Mouse (Mus musculus): ENCODE data around the gene Klrg1.

DNA sequence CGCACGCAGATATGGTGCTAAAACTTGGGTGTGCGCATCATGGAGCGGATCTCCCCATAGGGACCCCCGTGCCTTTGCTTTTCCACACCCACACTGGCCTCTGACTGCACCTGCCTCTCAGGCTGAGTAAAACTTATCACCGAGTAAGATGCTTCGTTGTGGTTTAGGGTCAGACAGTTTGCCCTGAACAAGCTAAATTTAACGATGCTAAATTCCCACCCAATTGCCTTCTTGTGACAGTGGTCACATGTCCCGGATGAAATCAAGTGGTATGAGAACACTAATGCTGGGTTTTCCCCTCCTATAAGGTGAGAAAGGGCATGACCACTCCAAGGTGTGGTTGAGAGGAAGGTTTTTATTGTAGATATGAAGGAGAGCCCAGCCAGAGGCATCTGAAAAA, 11.1 kb upstream of the Klrg1 start:
- TF ChIP-seq CTCF (IDR thresholded peaks at IDR 0.05 in 2 of 3, conservative IDR thresholded peaks at IDR 0.05 in 1 of 3; ENCODE audit: control insufficient read depth in 1 of 3, insufficient read depth in 1 of 3, low read depth in 2 of 3, low read length in 3 of 3, poor library complexity in 1 of 3, severe bottlenecking in 1 of 3) (no peak), USF2 (IDR thresholded peaks at IDR 0.05; ENCODE audit: borderline replicate concordance in 1 of 2, insufficient read depth in 1 of 2, low read depth in 1 of 2, low read length in 2 of 2) (no peak), EP300 (IDR thresholded peaks at IDR 0.05; ENCODE audit: low read depth in 1 of 2, low read length in 2 of 2) (no peak), TAL1 (IDR thresholded peaks at IDR 0.05; ENCODE audit: low read length) (no peak), CHD2 (IDR thresholded peaks at IDR 0.05; ENCODE audit: low read length) (no peak)
